Mouse (Mus musculus): ENCODE results near the gene Gpr37l1. TPM values are rescaled to one million over a fixed set of nuclear protein-coding genes. Genes with fewer than 3 reads are reported as not detected.
"Not testable (repeated sequence)": the region's sequence is repeated elsewhere in the genome, so short reads cannot be mapped to it uniquely, and the experiment has no call there.

The Gpr37l1 gene
- polyA plus RNA-seq, 1 experiment from 2014 or later: not detected

- H3K9me3 ChIP-seq; DNase-seq (ENCODE audit: low spot score); H3K27me3 ChIP-seq (ENCODE audit: insufficient read depth, poor library complexity, severe bottlenecking); H3K36me3 ChIP-seq; H3K4me3 ChIP-seq; H3K27ac ChIP-seq: not testable (repeated sequence)
- H3K4me1 ChIP-seq (replicated peaks): peaks cover 16% of the 10 kb centered on the region
- WGBS: 80% methylated on average over 5 of the region's 5 CpGs
Observed at GRCm38 (mm10) chr1:135194335-135194734, 26.9 kb upstream of the Gpr37l1 start.

GRCm38 (mm10) chr1:135189186-135189585 lies 21.7 kb upstream of the Gpr37l1 start:
- Histone ChIP-seq H3K9me3 (no peaks in the 10 kb centered on the region), H3K36me3 (no peaks in the 10 kb centered on the region), H3K4me3 (no peak overlapping the region), H3K27me3 (ENCODE audit: insufficient read depth, poor library complexity, severe bottlenecking) (peaks cover 17% of the 10 kb centered on the region), H3K4me1 (replicated peaks) (peaks cover 7% of the 10 kb centered on the region), H3K27ac (no peak overlapping the region)
- DNase-seq (ENCODE audit: low spot score): no peak
- 88% methylated on average over 4 of the region's 4 CpGs for WGBS

- peaks cover 17% of the 10 kb centered on the region for H3K27me3 ChIP-seq (ENCODE audit: insufficient read depth, poor library complexity, severe bottlenecking)
- no peak overlapping the region for H3K27ac ChIP-seq
- WGBS: 19% methylated on average over 3 of the region's 3 CpGs
- peaks cover 9% of the 10 kb centered on the region for H3K4me1 ChIP-seq (replicated peaks)
- H3K36me3 ChIP-seq: no peaks in the 10 kb centered on the region
- no peak overlapping the region for H3K4me3 ChIP-seq
- DNase-seq (ENCODE audit: low spot score): no peak
- H3K9me3 ChIP-seq: no peaks in the 10 kb centered on the region
Observed at GRCm38 (mm10) chr1:135188197-135188596, 20.7 kb upstream of the Gpr37l1 start.

GRCm38 (mm10) chr1:135187016-135187415 lies 19.5 kb upstream of the Gpr37l1 start:
- Histone ChIP-seq H3K27me3 (ENCODE audit: insufficient read depth, poor library complexity, severe bottlenecking) (peaks cover 17% of the 10 kb centered on the region), H3K4me1 (replicated peaks) (peaks cover 13% of the 10 kb centered on the region)
- not testable (repeated sequence) for H3K9me3 ChIP-seq; H3K36me3 ChIP-seq; H3K27ac ChIP-seq; DNase-seq (ENCODE audit: low spot score); H3K4me3 ChIP-seq
- WGBS: 35% methylated on average over 2 of the region's 2 CpGs

- Histone ChIP-seq H3K4me1 (replicated peaks) (peaks cover 14% of the 10 kb centered on the region), H3K27ac (no peak overlapping the region), H3K9me3 (no peaks in the 10 kb centered on the region), H3K36me3 (no peaks in the 10 kb centered on the region), H3K4me3 (no peak overlapping the region), H3K27me3 (ENCODE audit: insufficient read depth, poor library complexity, severe bottlenecking) (peaks cover 17% of the 10 kb centered on the region)
- 33% methylated on average over 8 of the region's 8 CpGs for WGBS
- DNase-seq (ENCODE audit: low spot score): no peak
Observed at GRCm38 (mm10) chr1:135186427-135186826, 18.9 kb upstream of the Gpr37l1 start.

GRCm38 (mm10) chr1:135185936-135186335 lies 18.5 kb upstream of the Gpr37l1 start:
- 24% methylated on average over 5 of the region's 5 CpGs for WGBS
- Histone ChIP-seq H3K27ac (no peak overlapping the region), H3K9me3 (no peaks in the 10 kb centered on the region), H3K4me3 (no peak overlapping the region), H3K36me3 (no peaks in the 10 kb centered on the region), H3K27me3 (ENCODE audit: insufficient read depth, poor library complexity, severe bottlenecking) (peaks cover 17% of the 10 kb centered on the region), H3K4me1 (replicated peaks) (peaks cover 14% of the 10 kb centered on the region)
- no peak for DNase-seq (ENCODE audit: low spot score)

GRCm38 (mm10) chr1:135183941-135184570 lies 16.6 kb upstream of the Gpr37l1 start:
- H3K27me3 ChIP-seq (ENCODE audit: insufficient read depth, poor library complexity, severe bottlenecking): peaks cover 17% of the 10 kb centered on the region
- WGBS: 74% methylated on average over 11 of the region's 11 CpGs

GRCm38 (mm10) chr1:135183448-135183847 lies 16.0 kb upstream of the Gpr37l1 start:
- peak overlapping the region; percentile 37; the same call in 1 of the 2 replicates for H3K27ac ChIP-seq
- WGBS: 90% methylated on average over 4 of the region's 4 CpGs

More at GRCm38 (mm10) chr1:135183941-135184570, 16.6 kb upstream of the Gpr37l1 start:
- no peak for DNase-seq (ENCODE audit: low spot score)
- no peaks in the 10 kb centered on the region for H3K9me3 ChIP-seq
- no peak overlapping the region for H3K27ac ChIP-seq
- H3K4me1 ChIP-seq (replicated peaks): peaks cover 14% of the 10 kb centered on the region
- H3K36me3 ChIP-seq: no peaks in the 10 kb centered on the region
- no peak overlapping the region for H3K4me3 ChIP-seq

GRCm38 (mm10) chr1:135182975-135183374 lies 15.5 kb upstream of the Gpr37l1 start:
- Histone ChIP-seq H3K9me3 (no peaks in the 10 kb centered on the region), H3K36me3 (no peaks in the 10 kb centered on the region), H3K4me3 (no peak overlapping the region), H3K27ac (peak overlapping the region; percentile 37; the same call in 1 of the 2 replicates), H3K4me1 (replicated peaks) (peaks cover 14% of the 10 kb centered on the region), H3K27me3 (ENCODE audit: insufficient read depth, poor library complexity, severe bottlenecking) (peaks cover 17% of the 10 kb centered on the region)
- DNase-seq (ENCODE audit: low spot score): no peak
- 63% methylated on average over 3 of the region's 3 CpGs for WGBS

More at GRCm38 (mm10) chr1:135183448-135183847, 16.0 kb upstream of the Gpr37l1 start:
- Histone ChIP-seq H3K4me3 (no peak overlapping the region), H3K9me3 (no peaks in the 10 kb centered on the region), H3K4me1 (replicated peaks) (peaks cover 14% of the 10 kb centered on the region), H3K27me3 (ENCODE audit: insufficient read depth, poor library complexity, severe bottlenecking) (peaks cover 17% of the 10 kb centered on the region), H3K36me3 (no peaks in the 10 kb centered on the region)
- no peak for DNase-seq (ENCODE audit: low spot score)

GRCm38 (mm10) chr1:135181880-135182623 lies 14.6 kb upstream of the Gpr37l1 start:
- no peak overlapping the region for H3K4me3 ChIP-seq
- H3K27ac ChIP-seq: no peak overlapping the region
- peaks cover 14% of the 10 kb centered on the region for H3K4me1 ChIP-seq (replicated peaks)
- no peak for DNase-seq (ENCODE audit: low spot score)
- WGBS: 90% methylated on average over 8 of the region's 8 CpGs
- H3K36me3 ChIP-seq: no peaks in the 10 kb centered on the region
- H3K27me3 ChIP-seq (ENCODE audit: insufficient read depth, poor library complexity, severe bottlenecking): peaks cover 17% of the 10 kb centered on the region
- no peaks in the 10 kb centered on the region for H3K9me3 ChIP-seq

- 79% methylated on average over 4 of the region's 4 CpGs for WGBS
- peaks cover 8% of the 10 kb centered on the region; the same call in 1 of the 2 replicates for H3K4me1 ChIP-seq (replicated peaks)
- no peak overlapping the region for H3K27ac ChIP-seq
- peaks cover 11% of the 10 kb centered on the region; the same call in 1 of the 2 replicates for H3K27me3 ChIP-seq (ENCODE audit: insufficient read depth, poor library complexity, severe bottlenecking)
- no peaks in the 10 kb centered on the region for H3K9me3 ChIP-seq
- no peak for DNase-seq (ENCODE audit: low spot score)
- no peaks in the 10 kb centered on the region for H3K36me3 ChIP-seq
- H3K4me3 ChIP-seq: no peak overlapping the region
Observed at GRCm38 (mm10) chr1:135181275-135181674, 13.8 kb upstream of the Gpr37l1 start.

- WGBS: 86% methylated on average over 10 of the region's 10 CpGs
- no peaks in the 10 kb centered on the region for H3K9me3 ChIP-seq
- no peak for DNase-seq (ENCODE audit: low spot score)
- H3K27me3 ChIP-seq (ENCODE audit: insufficient read depth, poor library complexity, severe bottlenecking): peaks cover 7% of the 10 kb centered on the region; the same call in 1 of the 2 replicates
- H3K4me1 ChIP-seq (replicated peaks): 0 out of 2 replicates have a peak, but pooled peaks cover 8% of the 10 kb centered on the region
- no peak overlapping the region for H3K4me3 ChIP-seq
- H3K36me3 ChIP-seq: no peaks in the 10 kb centered on the region
- H3K27ac ChIP-seq: no peak overlapping the region
Observed at GRCm38 (mm10) chr1:135180830-135181229, 13.3 kb upstream of the Gpr37l1 start.

GRCm38 (mm10) chr1:135178863-135179262 lies 11.4 kb upstream of the Gpr37l1 start:
- WGBS: 88% methylated on average over 7 of the region's 7 CpGs
- Histone ChIP-seq H3K27ac (no peak overlapping the region), H3K4me3 (no peak overlapping the region), H3K9me3 (no peaks in the 10 kb centered on the region), H3K27me3 (ENCODE audit: insufficient read depth, poor library complexity, severe bottlenecking) (no peaks in the 10 kb centered on the region), H3K4me1 (replicated peaks) (0 out of 2 replicates have a peak, but pooled peaks cover 8% of the 10 kb centered on the region), H3K36me3 (no peaks in the 10 kb centered on the region)
- no peak for DNase-seq (ENCODE audit: low spot score)

All from hindbrain, embryonic 10.5 days (tissue).